Mouse (Mus musculus) ES-E14 (cell line): Measurements from ENCODE around the gene Sbk2. TPM values are rescaled to one million over a fixed set of nuclear protein-coding genes. Genes with fewer than 3 reads are reported as not detected.

Experiments
- DNase-seq: peaks from one replicate; pipeline ENCODE4 v3.0.0-alpha.2; 2013; ENCODE audit warnings: low read depth, low spot score
- H3K27ac ChIP-seq: 2 replicates; pipeline ENCODE4 v1.5.1; 2012; ENCODE audit warnings: low read depth, mild to moderate bottlenecking, low read length, moderate library complexity, mixed read lengths; ENCODE audit not compliant: poor library complexity, insufficient read depth, severe bottlenecking
- H3K36me3 ChIP-seq: 2 replicates; pipeline ENCODE4 v1.6.1; 2012; ENCODE audit warnings: mild to moderate bottlenecking, low read length, moderate library complexity, mixed read lengths; ENCODE audit not compliant: control insufficient read depth, poor library complexity, insufficient read depth, severe bottlenecking
- H3K4me1 ChIP-seq, 2 experiments: fragments of 150-350 bp in 1 of 2; sonication (generic) in 1 of 2; 2 replicates each; pipeline ENCODE4 v1.6.1; 2012; ENCODE audit warnings: low read length in 2 of 2, mild to moderate bottlenecking in 1 of 2, mixed read lengths in 1 of 2; ENCODE audit not compliant: control insufficient read depth in 2 of 2, insufficient read depth in 2 of 2, poor library complexity in 1 of 2
- H3K4me3 ChIP-seq, 2 experiments: fragments of 150-350 bp in 1 of 2; sonication (generic) in 1 of 2; 2 replicates each; pipeline ENCODE4 v1.5.1; 2012; ENCODE audit warnings: low read length in 2 of 2, low read depth in 1 of 2, mild to moderate bottlenecking in 1 of 2, mixed read lengths in 1 of 2; ENCODE audit not compliant: insufficient read depth in 1 of 2, poor library complexity in 1 of 2, severe bottlenecking in 1 of 2
- H3K9ac ChIP-seq: 2 replicates; pipeline ENCODE4 v1.6.1; 2012; ENCODE audit warnings: low read depth, mild to moderate bottlenecking, low read length, mixed read lengths; ENCODE audit not compliant: poor library complexity, insufficient read depth, severe bottlenecking
- H3K9me3 ChIP-seq: fragments of 150-350 bp; sonication (generic); 2 replicates; pipeline ENCODE4 v1.6.1; 2012; ENCODE audit warnings: low read depth, mild to moderate bottlenecking, low read length; ENCODE audit not compliant: control insufficient read depth, insufficient read depth
- CHD2 ChIP-seq: IDR thresholded peaks from 2 replicates; pipeline ENCODE4 v1.6.1; 2014; ENCODE audit warnings: mild to moderate bottlenecking, low read depth, low read length, inconsistent platforms
- HCFC1 ChIP-seq: IDR thresholded peaks from 2 replicates; pipeline ENCODE4 v1.6.1; 2012; ENCODE audit warnings: low read length, inconsistent platforms, borderline replicate concordance; ENCODE audit not compliant: insufficient read depth
- MAFK ChIP-seq: IDR thresholded peaks from 2 replicates; pipeline ENCODE4 v1.6.1; 2014; ENCODE audit warnings: mild to moderate bottlenecking, low read depth, low read length, inconsistent platforms; ENCODE audit not compliant: insufficient read depth
- ZC3H11A ChIP-seq: IDR thresholded peaks from 2 replicates; pipeline ENCODE4 v1.6.1; 2012; ENCODE audit warnings: low read depth, mild to moderate bottlenecking, inconsistent platforms, low read length, borderline replicate concordance
- ZNF384 ChIP-seq: IDR thresholded peaks from 2 replicates; pipeline ENCODE4 v1.6.1; 2012; ENCODE audit warnings: low read depth, low read length, inconsistent platforms
- in situ Hi-C, 2 experiments: fragments of 600-800 bp; cut with MboI; formaldehyde crosslinking; loops; one replicate each; pipeline ENCODE4 v1.15.1; 2025; ENCODE audit warnings: low sequenced_read_pairs in 2 of 2, inconsistent platforms in 1 of 2; ENCODE audit not compliant: unreplicated experiment in 2 of 2
- total RNA-seq: library from RNA; depleted of rRNA; stranded (reverse); fragments of 300-350 nt; gene quantifications from 2 replicates; pipeline ENCODE4 v1.2.3, GENCODE M21; 2012

Sbk2 gene
- total RNA-seq, 1 experiment: 0.22 TPM

- H3K9ac ChIP-seq: no peak overlapping the region
- no peak for DNase-seq
- peaks cover 8% of the 10 kb centered on the region; the same call in 1 of the 2 replicates for H3K36me3 ChIP-seq
- no peaks in the 10 kb centered on the region for H3K9me3 ChIP-seq
- peak overlapping the region in 1 of 2 experiments; percentile 25; a peak in 1 of 4 replicates for H3K4me3 ChIP-seq
- no peak overlapping the region for H3K27ac ChIP-seq
- TF ChIP-seq ZC3H11A: no peak
- TF ChIP-seq CHD2: no peak
- no peak for TF ChIP-seq MAFK
- TF ChIP-seq HCFC1: no peak
- TF ChIP-seq ZNF384: no peak
- in situ Hi-C loops: loop anchor here in 1 of 2 experiments (10.0 kb wide), 1 partner anchor 374 kb away; the partner anchor contains the start of gene Syt5
- peaks cover 4 to 36% of the 10 kb centered on the region in 2 experiments; a peak in 3 of 4 replicates for H3K4me1 ChIP-seq
These were observed 45.5 kb downstream of the Sbk2 start for GRCm38 (mm10) chr7:4918681-4919080.

- in situ Hi-C loops: loop anchor here in 1 of 2 experiments (10.0 kb wide), 1 partner anchor 373 kb away; the partner anchor contains the start of gene Syt5
- Histone ChIP-seq H3K9ac (no peak overlapping the region), H3K4me1 (peaks cover 2 to 31% of the 10 kb centered on the region in 2 experiments; a peak in 2 of 4 replicates), H3K27ac (no peak overlapping the region), H3K36me3 (peaks cover 8% of the 10 kb centered on the region; the same call in 1 of the 2 replicates), H3K4me3 (no peak overlapping the region), H3K9me3 (no peaks in the 10 kb centered on the region)
- DNase-seq: no peak
- TF ChIP-seq HCFC1: no peak
- TF ChIP-seq MAFK: no peak
- TF ChIP-seq ZC3H11A: no peak
- TF ChIP-seq CHD2: no peak
- no peak for TF ChIP-seq ZNF384
These were observed 46.7 kb downstream of the Sbk2 start for GRCm38 (mm10) chr7:4917494-4917893.

DNA sequence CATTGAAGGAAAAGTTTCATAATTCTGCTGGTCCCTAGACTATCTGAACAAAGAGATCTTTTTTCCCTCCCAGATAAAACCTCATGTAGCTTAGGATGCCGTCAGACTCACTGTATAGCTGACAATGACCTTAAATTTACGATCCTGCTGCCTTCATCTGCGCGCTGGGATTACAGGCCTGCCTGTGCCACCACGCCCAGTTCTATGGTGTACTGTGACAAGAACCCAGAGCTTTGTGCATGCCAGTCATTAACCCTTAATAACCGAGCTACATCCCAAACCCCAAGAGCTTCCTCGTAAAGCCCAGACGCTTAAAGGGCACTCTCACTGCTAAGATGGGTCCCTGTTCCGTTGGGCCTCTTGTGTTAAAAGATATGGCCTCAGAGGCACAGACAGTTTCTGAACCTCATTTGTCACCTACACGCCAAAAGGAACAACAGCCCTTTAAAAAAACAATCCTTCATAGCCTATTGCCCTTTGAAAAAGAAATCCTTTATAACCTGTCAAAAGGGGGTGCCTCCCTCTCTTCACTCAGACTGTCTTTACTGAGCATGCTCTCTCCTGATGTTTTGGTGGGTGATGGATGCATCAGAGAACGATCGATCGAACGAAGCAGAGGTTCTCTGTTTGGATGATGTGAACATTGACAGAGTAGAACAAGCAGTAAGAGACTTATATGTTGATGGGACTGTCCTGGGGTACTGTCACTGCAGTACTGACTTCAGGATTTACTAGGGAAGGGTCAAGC lies 48.4 kb downstream of the Sbk2 start:
- H3K4me1 ChIP-seq: peaks cover under 1 to 28% of the 10 kb centered on the region in 2 experiments; a peak in 2 of 4 replicates
- 0 out of 2 replicates have a peak, but pooled peaks have one; percentile 5 for TF ChIP-seq CHD2
- no peak for TF ChIP-seq ZC3H11A
- no peak for TF ChIP-seq HCFC1
- no peaks in the 10 kb centered on the region for H3K9me3 ChIP-seq
- peaks cover 13% of the 10 kb centered on the region for H3K36me3 ChIP-seq
- H3K27ac ChIP-seq: no peak overlapping the region; the same call in 1 of the 2 replicates
- in situ Hi-C loops: loop anchor here in 1 of 2 experiments (10.0 kb wide), 1 partner anchor 371 kb away; the partner anchor contains the start of gene Syt5
- peak overlapping the region; percentile 91 to 95 for H3K4me3 ChIP-seq
- H3K9ac ChIP-seq: peak overlapping the region; percentile 73
- DNase-seq: no peak

- TF ChIP-seq MAFK (no peak), ZC3H11A (no peak), ZNF384 (no peak), HCFC1 (peak; percentile 65; the same call in 1 of the 2 replicates), CHD2 (0 out of 2 replicates have a peak, but pooled peaks have one; percentile 9)
- no peaks in the 10 kb centered on the region for H3K9me3 ChIP-seq
- peaks cover 0 to 26% of the 10 kb centered on the region in 2 experiments; a peak in 2 of 4 replicates for H3K4me1 ChIP-seq
- peak; percentile 95 for DNase-seq
- H3K27ac ChIP-seq: peak within 1 kb of the TSS; percentile 95
- peaks cover 16% of the 10 kb centered on the region for H3K36me3 ChIP-seq
- H3K4me3 ChIP-seq: peak within 1 kb of the TSS; percentile 91 to 95
- in situ Hi-C loops: loop anchor here in 1 of 2 experiments (10.0 kb wide), 1 partner anchor 370 kb away; the partner anchor contains the start of gene Syt5
- peak within 1 kb of the TSS; percentile 97 for H3K9ac ChIP-seq
These were observed 49.1 kb downstream of the Sbk2 start, which contains the start of gene Zfp628 for GRCm38 (mm10) chr7:4915007-4915665. Zfp628 (plus strand) TSS chr7:4915217.
